Mouse (Mus musculus): ENCODE data around the gene Gm10376.
"Not testable (repeated sequence)": the region's sequence is repeated elsewhere in the genome, so short reads cannot be mapped to it uniquely, and the experiment has no call there.

Gene Gm10376
- long read RNA-seq, experiment 1, result 0 reads
- long read RNA-seq, experiment 2, result 0 reads

- intact Hi-C loops (cut with DNase I), result not testable (repeated sequence)
Measured at GRCm38 (mm10) chr14:43015528-43015927, at the start of gene Gm10376. Gm10376 (minus strand) TSS chr14:43015628.

- intact Hi-C loops (cut with DNase I), result not testable (repeated sequence)
Measured at GRCm38 (mm10) chr14:43060179-43060578, 44.8 kb upstream of the Gm10376 start.

GRCm38 (mm10) chr14:43058063-43058462 is 42.6 kb upstream of the Gm10376 start:
- intact Hi-C loops (cut with DNase I), result not testable (repeated sequence)

GRCm38 (mm10) chr14:42993524-42993923 is 21.9 kb downstream of the Gm10376 start, which contains the start of gene Gm8082:
Gm8082 (minus strand) TSS chr14:42993624.
- intact Hi-C loops (cut with DNase I), result not testable (repeated sequence)
